Mouse (Mus musculus): ENCODE data around the gene Gm10591.
"Not testable (repeated sequence)": the region's sequence is repeated elsewhere in the genome, so short reads cannot be mapped to it uniquely, and the experiment has no call there.

The Gm10591 gene

GRCm38 (mm10) chr4:42611895-42612294 is at the start of gene Gm10591:
Gm10591 (plus strand) TSS chr4:42612195.
- not testable (repeated sequence) for DNase-seq (ENCODE audit: low spot score in 2 of 2)

GRCm38 (mm10) chr4:42629419-42629818 is 17.4 kb downstream of the Gm10591 start, which contains the start of gene Gm2564:
Gm2564 (plus strand) TSS chr4:42629719.
- DNase-seq (ENCODE audit: low spot score in 2 of 2), result not testable (repeated sequence)

- not testable (repeated sequence) for DNase-seq (ENCODE audit: low spot score in 2 of 2)
Observed at GRCm38 (mm10) chr4:42654951-42655350, 43.0 kb downstream of the Gm10591 start, which contains the start of gene Ccl27b. Ccl27b (plus strand) TSS chr4:42655251.

GRCm38 (mm10) chr4:42661793-42662192 is 49.8 kb downstream of the Gm10591 start, which contains the start of gene Il11ra2:
Il11ra2 (minus strand) TSS chr4:42661893.
- DNase-seq (ENCODE audit: low spot score in 2 of 2), result not testable (repeated sequence)
